ENCODE assay signal across 8 mouse cellular contexts in the genomic region with DNA sequence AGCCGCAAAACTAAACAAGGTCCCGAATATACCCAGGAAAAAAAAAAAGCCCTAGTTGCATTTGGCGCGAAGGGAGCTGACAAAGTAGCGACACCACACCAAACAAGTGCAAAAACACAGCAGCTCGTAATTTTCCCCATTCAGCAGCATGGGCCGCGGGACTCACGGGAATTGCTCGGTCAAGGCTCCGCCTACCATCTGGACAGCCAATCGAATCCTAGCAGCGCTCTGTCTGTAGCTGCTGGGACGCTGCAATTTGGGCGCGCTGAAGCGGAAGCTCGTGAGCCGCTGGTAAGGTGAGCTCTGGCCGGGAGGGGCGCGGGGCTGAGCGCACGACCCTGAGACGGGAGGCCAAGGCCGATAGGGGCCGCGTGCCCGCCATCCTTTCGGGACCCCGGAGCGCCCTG. TPM values are rescaled to one million over a fixed set of nuclear protein-coding genes. Genes with fewer than 3 reads are reported as not detected.
DNase-seq lines count a peak whose midpoint lies in the region; ATAC-seq lines count a peak whose summit lies in the region.

Gene Blvra (plus strand): TSS at position 231 of the 407 bp plus-strand sequence.

- peak; percentile 100 for ATAC-seq in inflammation-experienced regulatory T-cells, adult 6 months
- peak; percentile 100 for ATAC-seq in megakaryocyte-erythroid progenitor cell, adult 5-6 weeks (replicated peaks; ENCODE audit: low FRiP score, low TSS enrichment, poor library complexity, severe bottlenecking)

- intact Hi-C loops in gastrocnemius, postnatal 14 days (cut with DNase I; ENCODE audit: low total_unique reads), result no loop called here
- intact Hi-C loops in left cerebral cortex, postnatal 10 days (cut with DNase I), result no loop called here

- DNase-seq in adrenal gland, adult (ENCODE audit: inconsistent age in 2 of 2, low spot score in 1 of 2), result peak; percentile 89 to 95
- peak; percentile 96 for DNase-seq in embryo, embryonic 10.5 days (ENCODE audit: low spot score)
- DNase-seq in gastrocnemius, postnatal 14 days, result peak; percentile 87
- DNase-seq in left cerebral cortex, postnatal 10 days (ENCODE audit: extremely low spot score in 1 of 2, low spot score in 2 of 2), result peak; percentile 85 to 90
- peak; percentile 87 for DNase-seq in right cerebral cortex, postnatal 25 days
- peak; percentile 80 to 86 for DNase-seq in urinary bladder, postnatal 4 days (ENCODE audit: low spot score in 2 of 2)

RNA-seq across cellular contexts. Expression of gene Blvra, which starts in this region (rescaled TPM):
- total RNA-seq in gastrocnemius, postnatal 14 days (2021), result 10 to 100 TPM; 13.2 to 16.4 TPM
- 100 to 1,000 TPM in 1 of 3 experiments, 10 to 100 TPM in 2; 95.3 to 130 (median 96.5) TPM for polyA plus RNA-seq in inflammation-experienced regulatory T-cells, adult 6 months (2017; shearing (Covaris generic))
- 10 to 100 TPM; 21.0 to 24.6 TPM for total RNA-seq in left cerebral cortex, postnatal 10 days (2021)
- 53.7 and 54.7 TPM in 2 replicates for total RNA-seq in megakaryocyte-erythroid progenitor cell, adult 5-6 weeks (2014; fragmentation: Nextera tagmentation)
- total RNA-seq in megakaryocyte-erythroid progenitor cell, adult 5-6 weeks (2017), result 40.9 and 47.9 TPM in 2 replicates

Comparison
In these comparisons a context has a peak if more than half of its experiments do, and no peak if none do; other contexts are left out.
1. Peak in every context shown above with its lines: DNase-seq and ATAC-seq.